Mouse (Mus musculus): ENCODE results near the gene Snrnp70. TPM values are rescaled to one million over a fixed set of nuclear protein-coding genes. Genes with fewer than 3 reads are reported as not detected.
A peak's percentile ranks its signal among the peaks of the same experiment; 100 is the strongest.
"Not testable (repeated sequence)": the region's sequence is repeated elsewhere in the genome, so short reads cannot be mapped to it uniquely, and the experiment has no call there.

Snrnp70 gene
- polyA plus RNA-seq, 1 experiment from 2014 or later: 57.2 TPM

DNA sequence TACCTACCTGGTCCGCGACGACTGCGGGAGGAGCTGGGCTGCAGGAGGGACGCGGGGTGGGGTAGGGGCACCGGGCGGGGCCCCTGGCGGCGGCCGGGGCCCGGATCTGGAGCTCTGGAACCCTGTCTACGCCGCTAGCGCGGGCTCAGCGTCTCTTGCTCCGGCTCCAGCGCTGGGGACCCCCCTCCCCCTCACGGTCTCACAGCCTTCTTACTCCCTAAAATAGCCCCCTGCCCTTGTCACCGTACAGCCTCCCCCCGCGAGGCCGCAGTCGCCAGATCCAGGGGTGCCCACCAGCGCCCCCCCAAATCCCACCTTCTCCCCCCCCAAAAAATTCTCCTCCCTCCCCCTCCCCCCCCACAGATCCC, 28.9 kb downstream of the Snrnp70 start, which contains the start of gene Ppfia3:
Gene Ppfia3 (minus strand): TSS at position 368 of the 368 bp plus-strand sequence.
- WGBS (ENCODE audit: insufficient replicate concordance): under 1% methylated on average over 25 of the region's 26 CpGs
- Histone ChIP-seq H3K27ac (ENCODE audit: low read depth) (no peak within 1 kb of the TSS), H3K4me3 (ENCODE audit: low read depth, low read length) (peak within 1 kb of the TSS; percentile 51), H3K4me1 (ENCODE audit: insufficient read depth) (peaks cover 33% of the 10 kb centered on the region), H3K4me2 (ENCODE audit: low read depth, low read length) (peak within 1 kb of the TSS; percentile 87), H3K36me3 (replicated peaks; ENCODE audit: insufficient read depth, low read length) (no peaks in the 10 kb centered on the region), H3K27me3 (ENCODE audit: insufficient read depth, low read length) (peaks cover 77% of the 10 kb centered on the region), H3K9ac (replicated peaks) (peak within 1 kb of the TSS; percentile 64), H3K9me3 (ENCODE audit: low read length) (no peaks in the 10 kb centered on the region)
- ATAC-seq (no peak), DNase-seq (no peak)
- no peak for TF ChIP-seq EP300 (IDR thresholded peaks at IDR 0.05; ENCODE audit: low read depth)

DNA sequence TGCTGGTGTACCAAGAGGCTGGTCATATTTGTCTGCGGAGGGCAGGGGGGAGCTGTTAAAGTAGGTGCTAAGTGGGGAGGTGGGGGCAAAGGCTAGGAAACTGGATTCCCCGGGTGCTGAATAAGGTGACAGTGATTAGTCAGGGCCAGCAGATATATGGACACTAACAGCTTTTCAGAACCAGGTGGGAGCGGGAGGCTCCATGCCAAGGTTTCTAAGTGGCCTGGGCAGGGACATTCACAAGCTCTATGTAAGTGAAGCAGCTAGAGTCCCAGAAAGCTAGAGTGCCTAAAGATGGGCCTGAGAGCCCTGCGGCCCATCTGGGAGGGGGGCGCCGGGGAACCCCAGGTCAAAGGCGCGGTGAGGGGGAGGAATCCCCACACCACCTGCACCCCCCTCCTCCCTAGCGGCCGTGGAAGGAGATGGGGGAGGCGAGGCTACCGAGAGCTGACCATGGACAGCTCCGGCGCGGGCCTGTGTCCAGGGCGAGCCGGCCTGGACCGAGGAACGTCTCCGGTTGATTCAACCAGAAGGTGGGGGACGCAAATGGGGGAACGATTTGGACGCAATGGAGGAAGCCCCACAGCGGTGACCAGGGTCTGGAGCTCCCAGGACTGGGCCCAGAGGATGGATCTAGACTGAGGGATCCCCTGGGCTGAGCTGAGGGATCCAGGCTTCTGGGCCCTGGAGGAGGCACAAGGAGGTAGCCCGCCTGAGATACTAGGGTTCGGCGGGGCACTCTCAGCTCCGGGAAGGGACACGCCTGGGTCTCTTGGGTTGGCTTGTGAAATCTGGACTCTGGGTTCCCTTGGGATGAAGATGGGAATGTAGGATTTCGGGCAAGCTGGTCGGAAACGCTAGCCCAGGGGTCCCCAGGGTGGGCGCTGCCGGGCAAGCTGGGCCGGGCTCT, 29.5 kb downstream of the Snrnp70 start:
- H3K27ac ChIP-seq (ENCODE audit: low read depth): no peak overlapping the region
- H3K4me1 ChIP-seq (ENCODE audit: insufficient read depth): peaks cover 37% of the 10 kb centered on the region
- TF ChIP-seq EP300 (IDR thresholded peaks at IDR 0.05; ENCODE audit: low read depth) (no peak), CTCF (IDR thresholded peaks at IDR 0.05; ENCODE audit: low read depth) (no peak)
- ATAC-seq (no peak), DNase-seq (peak; percentile 52)
- no peaks in the 10 kb centered on the region for H3K9me3 ChIP-seq (ENCODE audit: low read length)
- peak overlapping the region; percentile 44 for H3K9ac ChIP-seq (replicated peaks)
- H3K4me3 ChIP-seq (ENCODE audit: low read depth, low read length): peak overlapping the region; percentile 51
- H3K27me3 ChIP-seq (ENCODE audit: insufficient read depth, low read length): peaks cover 84% of the 10 kb centered on the region
- WGBS (ENCODE audit: insufficient replicate concordance): 8% methylated on average over 30 of the region's 35 CpGs
- no peaks in the 10 kb centered on the region for H3K36me3 ChIP-seq (replicated peaks; ENCODE audit: insufficient read depth, low read length)
- peak overlapping the region; percentile 87 for H3K4me2 ChIP-seq (ENCODE audit: low read depth, low read length)

DNA sequence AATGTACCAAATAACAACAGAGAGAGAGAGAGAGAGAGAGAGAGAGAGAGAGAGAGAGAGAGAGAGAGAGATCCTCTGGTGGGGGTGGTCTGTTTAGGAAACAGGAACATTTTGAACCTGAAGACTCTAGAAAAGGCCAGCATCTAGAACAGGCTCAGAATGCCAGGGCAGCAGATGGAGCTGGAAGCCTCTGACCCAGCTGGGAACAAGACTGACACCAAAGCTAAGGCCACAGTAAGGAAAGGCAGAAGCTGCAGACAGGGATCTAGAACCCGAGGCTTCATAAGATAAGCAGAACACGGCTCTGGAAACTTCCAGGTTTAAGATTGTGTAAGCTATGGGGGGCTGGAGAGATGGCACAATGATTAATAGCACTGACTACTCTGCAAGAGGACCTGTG, 31.6 kb downstream of the Snrnp70 start:
- Histone ChIP-seq H3K4me2 (ENCODE audit: low read depth, low read length) (no peak overlapping the region), H3K36me3 (replicated peaks; ENCODE audit: insufficient read depth, low read length) (no peaks in the 10 kb centered on the region), H3K9ac (replicated peaks) (no peak overlapping the region), H3K27ac (ENCODE audit: low read depth) (no peak overlapping the region), H3K27me3 (ENCODE audit: insufficient read depth, low read length) (peaks cover 83% of the 10 kb centered on the region), H3K4me1 (ENCODE audit: insufficient read depth) (peaks cover 25% of the 10 kb centered on the region), H3K9me3 (ENCODE audit: low read length) (no peaks in the 10 kb centered on the region), H3K4me3 (ENCODE audit: low read depth, low read length) (no peak overlapping the region)
- DNase-seq (no peak), ATAC-seq (no peak)
- no peak for TF ChIP-seq CTCF (IDR thresholded peaks at IDR 0.05; ENCODE audit: low read depth)
- TF ChIP-seq EP300 (IDR thresholded peaks at IDR 0.05; ENCODE audit: low read depth): no peak
- 54% methylated on average over 2 of the region's 2 CpGs for WGBS (ENCODE audit: insufficient replicate concordance)

DNA sequence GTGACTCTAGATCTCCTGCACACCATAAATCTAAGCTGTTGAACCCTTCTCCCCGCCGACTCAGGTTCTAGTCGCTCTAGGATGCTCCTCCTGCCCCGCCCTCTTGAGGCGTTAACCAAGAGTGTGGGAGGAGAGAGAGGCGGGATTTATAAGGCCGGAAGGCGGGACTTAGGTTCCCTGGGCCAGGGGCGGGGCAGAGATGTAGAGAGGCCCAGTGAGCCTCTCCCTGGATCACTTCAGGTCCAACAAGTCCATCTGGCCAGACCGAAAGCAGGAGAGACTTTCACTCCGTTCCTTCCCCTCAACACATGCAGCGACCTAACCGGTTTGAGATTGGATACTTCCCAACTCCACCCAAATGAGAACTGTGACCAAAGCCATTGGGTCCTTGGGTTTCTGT, 32.7 kb downstream of the Snrnp70 start:
- H3K27ac ChIP-seq (ENCODE audit: low read depth): no peak overlapping the region
- H3K4me3 ChIP-seq (ENCODE audit: low read depth, low read length): no peak overlapping the region
- peaks cover 21% of the 10 kb centered on the region for H3K4me1 ChIP-seq (ENCODE audit: insufficient read depth)
- no peak overlapping the region for H3K9ac ChIP-seq (replicated peaks)
- no peaks in the 10 kb centered on the region for H3K36me3 ChIP-seq (replicated peaks; ENCODE audit: insufficient read depth, low read length)
- ATAC-seq (no peak), DNase-seq (peak; percentile 56)
- H3K27me3 ChIP-seq (ENCODE audit: insufficient read depth, low read length): peaks cover 77% of the 10 kb centered on the region
- H3K4me2 ChIP-seq (ENCODE audit: low read depth, low read length): no peak overlapping the region
- WGBS (ENCODE audit: insufficient replicate concordance): 4% methylated on average over 13 of the region's 13 CpGs
- TF ChIP-seq EP300 (IDR thresholded peaks at IDR 0.05; ENCODE audit: low read depth) (no peak), CTCF (IDR thresholded peaks at IDR 0.05; ENCODE audit: low read depth) (no peak)
- H3K9me3 ChIP-seq (ENCODE audit: low read length): no peaks in the 10 kb centered on the region

DNA sequence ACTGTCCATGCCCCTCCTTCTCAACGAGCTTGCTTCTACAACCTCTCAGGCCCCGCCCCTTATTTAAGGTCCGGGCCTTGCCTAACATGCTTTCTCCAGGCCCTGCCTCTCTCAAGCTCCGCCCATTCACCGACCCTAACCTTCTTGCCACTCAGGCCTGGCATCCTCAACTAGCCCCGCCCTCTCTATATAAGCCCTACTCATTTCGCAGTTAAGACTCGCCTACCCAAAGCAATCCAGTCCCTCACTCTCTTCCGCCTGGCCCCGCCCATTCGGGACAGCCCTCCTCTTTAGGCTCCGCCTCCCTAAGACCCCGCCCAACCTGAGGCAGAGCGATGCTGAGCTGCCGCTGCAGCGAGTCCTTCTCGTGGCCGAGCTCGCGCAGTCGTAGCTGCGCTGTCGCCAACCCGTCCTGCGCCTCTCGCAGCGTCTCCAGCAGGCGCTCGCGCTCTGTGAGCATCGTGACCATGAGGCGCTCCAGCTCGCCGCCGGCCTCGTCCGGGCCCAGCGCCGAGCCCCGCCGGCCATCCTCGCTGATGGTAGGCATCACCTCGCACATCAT, 34.2 kb downstream of the Snrnp70 start:
- no peak for TF ChIP-seq EP300 (IDR thresholded peaks at IDR 0.05; ENCODE audit: low read depth)
- TF ChIP-seq CTCF (IDR thresholded peaks at IDR 0.05; ENCODE audit: low read depth): no peak
- DNase-seq (peak; percentile 70), ATAC-seq (peak; percentile 68)
- Histone ChIP-seq H3K4me2 (ENCODE audit: low read depth, low read length) (peak overlapping the region; percentile 62), H3K4me1 (ENCODE audit: insufficient read depth) (peaks cover 12% of the 10 kb centered on the region), H3K27me3 (ENCODE audit: insufficient read depth, low read length) (peaks cover 76% of the 10 kb centered on the region), H3K9ac (replicated peaks) (peak overlapping the region; percentile 36; the same call in 1 of the 2 replicates), H3K9me3 (ENCODE audit: low read length) (no peaks in the 10 kb centered on the region), H3K4me3 (ENCODE audit: low read depth, low read length) (peak overlapping the region; percentile 35), H3K27ac (ENCODE audit: low read depth) (no peak overlapping the region), H3K36me3 (replicated peaks; ENCODE audit: insufficient read depth, low read length) (no peaks in the 10 kb centered on the region)
- WGBS (ENCODE audit: insufficient replicate concordance): under 1% methylated on average over 43 of the region's 43 CpGs

DNA sequence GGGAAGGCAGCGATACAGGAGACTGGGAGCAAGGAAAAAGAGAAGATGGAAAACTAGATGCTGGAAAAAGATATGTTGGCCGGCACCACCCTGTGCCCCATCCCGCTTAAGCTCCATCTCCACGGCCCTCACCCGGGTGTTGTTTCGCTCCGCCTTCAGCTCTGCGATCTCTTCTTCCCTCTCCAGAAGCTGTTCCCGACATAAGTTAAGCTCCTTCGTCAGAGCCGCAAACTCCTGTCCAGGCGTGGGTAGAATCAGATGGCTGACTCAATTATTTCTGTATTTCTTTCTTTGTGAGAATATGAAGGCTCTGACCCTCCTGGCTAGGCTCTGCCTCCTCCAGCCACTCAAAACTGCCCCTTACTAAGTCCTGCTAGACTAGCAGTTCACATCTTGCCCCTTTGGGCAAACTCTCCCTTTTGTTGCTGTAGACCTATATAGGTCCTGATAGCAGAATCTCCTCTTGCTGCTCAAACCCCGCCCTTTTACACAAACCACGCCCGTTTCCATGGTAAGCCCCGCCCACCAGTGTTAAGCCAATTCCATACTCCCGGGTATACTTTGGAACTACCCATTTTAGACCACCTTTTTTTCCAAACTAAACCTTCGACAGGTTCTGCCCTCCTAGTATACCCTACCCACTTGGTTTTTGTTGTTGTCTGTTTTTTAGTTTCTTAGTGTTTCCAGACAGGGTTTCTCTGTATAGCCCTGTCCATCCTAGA, 35.0 kb downstream of the Snrnp70 start:
- ATAC-seq: no peak
- Histone ChIP-seq H3K4me3 (ENCODE audit: low read depth, low read length) (no peak overlapping the region), H3K36me3 (replicated peaks; ENCODE audit: insufficient read depth, low read length) (no peaks in the 10 kb centered on the region), H3K4me1 (ENCODE audit: insufficient read depth) (peaks cover 7% of the 10 kb centered on the region), H3K27me3 (ENCODE audit: insufficient read depth, low read length) (peaks cover 73% of the 10 kb centered on the region), H3K27ac (ENCODE audit: low read depth) (no peak overlapping the region), H3K9me3 (ENCODE audit: low read length) (no peaks in the 10 kb centered on the region), H3K4me2 (ENCODE audit: low read depth, low read length) (no peak overlapping the region; the same call in 1 of the 2 replicates), H3K9ac (replicated peaks) (no peak overlapping the region)
- 47% methylated on average over 18 of the region's 18 CpGs for WGBS (ENCODE audit: insufficient replicate concordance)
- no peak for DNase-seq
- TF ChIP-seq CTCF (IDR thresholded peaks at IDR 0.05; ENCODE audit: low read depth) (no peak), EP300 (IDR thresholded peaks at IDR 0.05; ENCODE audit: low read depth) (no peak)

DNA sequence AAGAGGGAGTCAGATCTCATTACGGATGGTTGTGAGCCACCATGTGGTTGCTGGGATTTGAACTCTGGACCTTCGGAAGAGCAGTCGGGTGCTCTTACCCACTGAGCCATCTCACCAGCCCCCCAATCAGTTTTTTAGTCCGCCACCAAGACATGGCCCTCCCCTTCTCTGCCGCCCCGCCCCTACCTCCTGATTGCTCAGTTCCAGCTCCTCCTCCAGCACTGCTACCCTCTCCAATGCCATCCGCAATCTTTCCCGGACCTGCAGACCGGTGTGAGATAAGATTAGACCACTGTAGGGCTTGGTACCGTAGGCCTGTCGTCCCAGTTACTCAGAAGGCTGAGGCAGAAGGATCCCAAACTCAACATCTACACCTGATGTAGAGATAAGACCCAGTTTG, 36.5 kb downstream of the Snrnp70 start:
- ATAC-seq; H3K36me3 ChIP-seq (replicated peaks; ENCODE audit: insufficient read depth, low read length); H3K4me2 ChIP-seq (ENCODE audit: low read depth, low read length); H3K9ac ChIP-seq (replicated peaks); H3K27ac ChIP-seq (ENCODE audit: low read depth); H3K9me3 ChIP-seq (ENCODE audit: low read length); DNase-seq; H3K4me1 ChIP-seq (ENCODE audit: insufficient read depth); H3K4me3 ChIP-seq (ENCODE audit: low read depth, low read length): not testable (repeated sequence)
- peaks cover 59% of the 10 kb centered on the region for H3K27me3 ChIP-seq (ENCODE audit: insufficient read depth, low read length)
- WGBS (ENCODE audit: insufficient replicate concordance): 54% methylated on average over 10 of the region's 11 CpGs

Measured in liver, postnatal 0 days (tissue).